Mouse (Mus musculus): ENCODE measurements around the gene Syt16. TPM values are rescaled to one million over a fixed set of nuclear protein-coding genes. Genes with fewer than 3 reads are reported as not detected.

The Syt16 gene
- polyA plus RNA-seq, 1 experiment from 2014 or later: 0.27 TPM

GRCm38 (mm10) chr12:74236191-74236590 is 238.7 kb downstream of the Syt16 start:
- Histone ChIP-seq H3K4me2 (no peak overlapping the region), H3K27me3 (replicated peaks; ENCODE audit: control insufficient read depth, insufficient read depth, low read length) (no peaks in the 10 kb centered on the region), H3K36me3 (ENCODE audit: control insufficient read depth, insufficient read depth, low read length) (no peaks in the 10 kb centered on the region), H3K4me1 (replicated peaks; ENCODE audit: control insufficient read depth, insufficient read depth, low read length) (no peaks in the 10 kb centered on the region), H3K9me3 (ENCODE audit: control insufficient read depth, low read length) (no peaks in the 10 kb centered on the region), H3K9ac (ENCODE audit: low read depth, low read length) (no peak overlapping the region), H3K4me3 (ENCODE audit: low read depth, low read length) (no peak overlapping the region), H3K27ac (ENCODE audit: low read depth, low read length) (no peak overlapping the region)
- ATAC-seq (replicated peaks; ENCODE audit: low FRiP score) (no peak), DNase-seq (ENCODE audit: low spot score) (no peak)
- WGBS: 85% methylated on average over 8 of the region's 8 CpGs

- Histone ChIP-seq H3K27me3 (replicated peaks; ENCODE audit: control insufficient read depth, insufficient read depth, low read length) (no peaks in the 10 kb centered on the region), H3K4me1 (replicated peaks; ENCODE audit: control insufficient read depth, insufficient read depth, low read length) (no peaks in the 10 kb centered on the region), H3K9ac (ENCODE audit: low read depth, low read length) (no peak overlapping the region), H3K9me3 (ENCODE audit: control insufficient read depth, low read length) (no peaks in the 10 kb centered on the region), H3K4me2 (no peak overlapping the region), H3K27ac (ENCODE audit: low read depth, low read length) (no peak overlapping the region), H3K4me3 (ENCODE audit: low read depth, low read length) (no peak overlapping the region), H3K36me3 (ENCODE audit: control insufficient read depth, insufficient read depth, low read length) (no peaks in the 10 kb centered on the region)
- ATAC-seq (replicated peaks; ENCODE audit: low FRiP score) (no peak), DNase-seq (ENCODE audit: low spot score) (no peak)
- WGBS: 80% methylated on average over 7 of the region's 7 CpGs
These were observed 240.6 kb downstream of the Syt16 start for GRCm38 (mm10) chr12:74238056-74238455.

GRCm38 (mm10) chr12:74238806-74239205 is 241.3 kb downstream of the Syt16 start:
- Histone ChIP-seq H3K4me1 (replicated peaks; ENCODE audit: control insufficient read depth, insufficient read depth, low read length) (no peaks in the 10 kb centered on the region), H3K9ac (ENCODE audit: low read depth, low read length) (no peak overlapping the region), H3K36me3 (ENCODE audit: control insufficient read depth, insufficient read depth, low read length) (no peaks in the 10 kb centered on the region), H3K27ac (ENCODE audit: low read depth, low read length) (no peak overlapping the region), H3K9me3 (ENCODE audit: control insufficient read depth, low read length) (no peaks in the 10 kb centered on the region), H3K4me3 (ENCODE audit: low read depth, low read length) (no peak overlapping the region), H3K4me2 (no peak overlapping the region), H3K27me3 (replicated peaks; ENCODE audit: control insufficient read depth, insufficient read depth, low read length) (no peaks in the 10 kb centered on the region)
- ATAC-seq (replicated peaks; ENCODE audit: low FRiP score) (no peak), DNase-seq (ENCODE audit: low spot score) (no peak)
- 61% methylated on average over 2 of the region's 2 CpGs for WGBS

GRCm38 (mm10) chr12:74264846-74265245 is 267.4 kb downstream of the Syt16 start:
- DNase-seq (ENCODE audit: low spot score) (no peak), ATAC-seq (replicated peaks; ENCODE audit: low FRiP score) (no peak)
- Histone ChIP-seq H3K4me2 (no peak overlapping the region), H3K9ac (ENCODE audit: low read depth, low read length) (no peak overlapping the region), H3K9me3 (ENCODE audit: control insufficient read depth, low read length) (no peaks in the 10 kb centered on the region), H3K27me3 (replicated peaks; ENCODE audit: control insufficient read depth, insufficient read depth, low read length) (no peaks in the 10 kb centered on the region), H3K36me3 (ENCODE audit: control insufficient read depth, insufficient read depth, low read length) (no peaks in the 10 kb centered on the region), H3K4me3 (ENCODE audit: low read depth, low read length) (no peak overlapping the region), H3K27ac (ENCODE audit: low read depth, low read length) (no peak overlapping the region), H3K4me1 (replicated peaks; ENCODE audit: control insufficient read depth, insufficient read depth, low read length) (no peaks in the 10 kb centered on the region)
- WGBS: 59% methylated on average over 3 of the region's 3 CpGs

- Histone ChIP-seq H3K4me2 (no peak overlapping the region), H3K27me3 (replicated peaks; ENCODE audit: control insufficient read depth, insufficient read depth, low read length) (no peaks in the 10 kb centered on the region), H3K4me1 (replicated peaks; ENCODE audit: control insufficient read depth, insufficient read depth, low read length) (no peaks in the 10 kb centered on the region), H3K9me3 (ENCODE audit: control insufficient read depth, low read length) (no peaks in the 10 kb centered on the region), H3K9ac (ENCODE audit: low read depth, low read length) (no peak overlapping the region), H3K4me3 (ENCODE audit: low read depth, low read length) (no peak overlapping the region), H3K36me3 (ENCODE audit: control insufficient read depth, insufficient read depth, low read length) (no peaks in the 10 kb centered on the region), H3K27ac (ENCODE audit: low read depth, low read length) (no peak overlapping the region)
- WGBS: 82% methylated on average over 4 of the region's 4 CpGs
- DNase-seq (ENCODE audit: low spot score): no peak
- ATAC-seq (replicated peaks; ENCODE audit: low FRiP score): no peak
These were observed 269.6 kb downstream of the Syt16 start for GRCm38 (mm10) chr12:74267049-74267448.

GRCm38 (mm10) chr12:74268644-74269285 is 271.3 kb downstream of the Syt16 start:
- Histone ChIP-seq H3K9me3 (ENCODE audit: control insufficient read depth, low read length) (no peaks in the 10 kb centered on the region), H3K9ac (ENCODE audit: low read depth, low read length) (no peak overlapping the region), H3K4me2 (no peak overlapping the region), H3K4me3 (ENCODE audit: low read depth, low read length) (no peak overlapping the region), H3K27ac (ENCODE audit: low read depth, low read length) (no peak overlapping the region), H3K27me3 (replicated peaks; ENCODE audit: control insufficient read depth, insufficient read depth, low read length) (no peaks in the 10 kb centered on the region), H3K4me1 (replicated peaks; ENCODE audit: control insufficient read depth, insufficient read depth, low read length) (no peaks in the 10 kb centered on the region), H3K36me3 (ENCODE audit: control insufficient read depth, insufficient read depth, low read length) (no peaks in the 10 kb centered on the region)
- 84% methylated on average over 15 of the region's 15 CpGs for WGBS
- no peak for DNase-seq (ENCODE audit: low spot score)
- ATAC-seq (replicated peaks; ENCODE audit: low FRiP score): no peak

- 89% methylated on average over 17 of the region's 17 CpGs for whole genome bisulfite sequencing
- no peak for ATAC-seq (replicated peaks; ENCODE audit: low FRiP score)
These were observed 275.1 kb downstream of the Syt16 start for GRCm38 (mm10) chr12:74272545-74272944.

DNA sequence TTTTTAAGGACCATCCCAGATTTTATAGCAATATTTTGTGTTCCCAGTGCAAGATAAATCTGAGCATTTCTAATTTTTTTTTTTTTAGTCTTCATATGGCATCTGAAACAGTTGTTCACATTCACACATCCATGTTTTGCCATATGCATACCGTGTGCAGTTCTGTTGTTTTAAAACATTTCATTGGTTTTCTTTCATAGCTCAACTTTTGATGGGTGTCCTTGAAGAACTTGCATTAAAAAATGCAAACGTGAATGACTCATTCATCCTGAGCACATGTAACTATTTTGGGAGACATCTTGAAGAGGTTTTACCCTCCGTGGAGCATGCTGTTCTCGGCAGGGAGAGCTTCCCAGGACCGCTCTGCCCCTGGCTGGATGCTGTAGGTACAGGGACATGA is 279.8 kb downstream of the Syt16 start:
- no peaks in the 10 kb centered on the region for H3K27me3 ChIP-seq (replicated peaks; ENCODE audit: control insufficient read depth, insufficient read depth, low read length)
- no peak overlapping the region for H3K27ac ChIP-seq (ENCODE audit: low read depth, low read length)
- H3K4me1 ChIP-seq (replicated peaks; ENCODE audit: control insufficient read depth, insufficient read depth, low read length): no peaks in the 10 kb centered on the region
- no peaks in the 10 kb centered on the region for H3K9me3 ChIP-seq (ENCODE audit: control insufficient read depth, low read length)
- ATAC-seq (replicated peaks; ENCODE audit: low FRiP score): no peak
- 76% methylated on average over 5 of the region's 5 CpGs for WGBS
- H3K36me3 ChIP-seq (ENCODE audit: control insufficient read depth, insufficient read depth, low read length): no peaks in the 10 kb centered on the region
- H3K4me2 ChIP-seq: no peak overlapping the region
- H3K4me3 ChIP-seq (ENCODE audit: low read depth, low read length): no peak overlapping the region
- no peak overlapping the region for H3K9ac ChIP-seq (ENCODE audit: low read depth, low read length)
- no peak for DNase-seq (ENCODE audit: low spot score)

More at GRCm38 (mm10) chr12:74272545-74272944, 275.1 kb downstream of the Syt16 start:
- H3K4me2 ChIP-seq: no peak overlapping the region
- no peaks in the 10 kb centered on the region for H3K9me3 ChIP-seq (ENCODE audit: control insufficient read depth, low read length)
- H3K36me3 ChIP-seq (ENCODE audit: control insufficient read depth, insufficient read depth, low read length): no peaks in the 10 kb centered on the region
- no peak overlapping the region for H3K9ac ChIP-seq (ENCODE audit: low read depth, low read length)
- no peak for DNase-seq (ENCODE audit: low spot score)
- no peak overlapping the region for H3K4me3 ChIP-seq (ENCODE audit: low read depth, low read length)
- no peaks in the 10 kb centered on the region for H3K27me3 ChIP-seq (replicated peaks; ENCODE audit: control insufficient read depth, insufficient read depth, low read length)
- no peak overlapping the region for H3K27ac ChIP-seq (ENCODE audit: low read depth, low read length)
- no peaks in the 10 kb centered on the region for H3K4me1 ChIP-seq (replicated peaks; ENCODE audit: control insufficient read depth, insufficient read depth, low read length)

GRCm38 (mm10) chr12:74281403-74281802 is 283.9 kb downstream of the Syt16 start:
- no peak overlapping the region for H3K4me2 ChIP-seq
- H3K36me3 ChIP-seq (ENCODE audit: control insufficient read depth, insufficient read depth, low read length): no peaks in the 10 kb centered on the region
- H3K9me3 ChIP-seq (ENCODE audit: control insufficient read depth, low read length): no peaks in the 10 kb centered on the region
- no peak for ATAC-seq (replicated peaks; ENCODE audit: low FRiP score)
- WGBS: 74% methylated on average over 4 of the region's 4 CpGs
- no peak overlapping the region for H3K4me3 ChIP-seq (ENCODE audit: low read depth, low read length)
- H3K27ac ChIP-seq (ENCODE audit: low read depth, low read length): no peak overlapping the region
- no peak overlapping the region for H3K9ac ChIP-seq (ENCODE audit: low read depth, low read length)
- H3K4me1 ChIP-seq (replicated peaks; ENCODE audit: control insufficient read depth, insufficient read depth, low read length): no peaks in the 10 kb centered on the region
- DNase-seq (ENCODE audit: low spot score): no peak
- H3K27me3 ChIP-seq (replicated peaks; ENCODE audit: control insufficient read depth, insufficient read depth, low read length): peaks cover 24% of the 10 kb centered on the region
